Mouse (Mus musculus) heart, adult 2 months (tissue): Measurements from ENCODE around the gene Evi5l.

Source experiments
- CTCF ChIP-seq: fragments of 200-600 bp; IDR thresholded peaks from 2 replicates; pipeline ENCODE4 v1.8.1; 2022; ENCODE audit warnings: antibody characterized with exemption, mild to moderate bottlenecking, moderate library complexity
- EP300 ChIP-seq: fragments of 200-500 bp; IDR thresholded peaks from 2 replicates; pipeline ENCODE4 v1.6.1; 2011; ENCODE audit warnings: low read depth, low read length, control low read depth; ENCODE audit not compliant: insufficient read depth
- POLR2A ChIP-seq: fragments of 200-500 bp; IDR thresholded peaks from 2 replicates; pipeline ENCODE4 v1.6.1; 2011; ENCODE audit warnings: mild to moderate bottlenecking, low read depth, low read length, control low read depth; ENCODE audit not compliant: insufficient read depth

GRCm38 (mm10) chr8:4229784-4230183 lies 63.4 kb downstream of the Evi5l start:
- TF ChIP-seq CTCF, result no peak
- no peak for TF ChIP-seq EP300
- no peak for TF ChIP-seq POLR2A
